Mouse (Mus musculus) kidney, postnatal 36 days (tissue): ENCODE measurements around the gene Smim12.

Source experiments
- DNase-seq, 2 experiments: peaks; one replicate each; pipeline ENCODE4 v3.0.0; 2021 to 2022; ENCODE audit warnings: mixed read lengths in 2 of 2

Gene Smim12

GRCm38 (mm10) chr4:127243552-127243951 is at the start of gene Smim12:
TSS of gene Smim12 (plus strand) at chr4:127243784.
- DNase-seq, result peak; percentile 99 to 100

- DNase-seq, result no peak
Observed at GRCm38 (mm10) chr4:127194477-127195269, 48.9 kb upstream of the Smim12 start.

- DNase-seq, result no peak
Observed at GRCm38 (mm10) chr4:127198609-127199008, 45.0 kb upstream of the Smim12 start.

- peak in 1 of 2 experiments; percentile 8 for DNase-seq
Observed at GRCm38 (mm10) chr4:127199406-127199805, 44.2 kb upstream of the Smim12 start.

- no peak for DNase-seq
Observed at GRCm38 (mm10) chr4:127200164-127200722, 43.3 kb upstream of the Smim12 start.

GRCm38 (mm10) chr4:127200769-127201617 is 42.6 kb upstream of the Smim12 start:
- DNase-seq, result no peak

- no peak for DNase-seq
Observed at GRCm38 (mm10) chr4:127203081-127203480, 40.5 kb upstream of the Smim12 start.

- DNase-seq, result no peak
Observed at GRCm38 (mm10) chr4:127211318-127211717, 32.3 kb upstream of the Smim12 start.

- no peak for DNase-seq
Observed at GRCm38 (mm10) chr4:127214510-127214909, 29.1 kb upstream of the Smim12 start.

- peak; percentile 9 to 52 for DNase-seq
Observed at GRCm38 (mm10) chr4:127215103-127215502, 28.5 kb upstream of the Smim12 start.

GRCm38 (mm10) chr4:127215799-127216198 is 27.8 kb upstream of the Smim12 start:
- DNase-seq, result no peak

- no peak for DNase-seq
Observed at GRCm38 (mm10) chr4:127216251-127216651, 27.3 kb upstream of the Smim12 start.

GRCm38 (mm10) chr4:127217048-127217447 is 26.5 kb upstream of the Smim12 start:
- DNase-seq, result no peak

- no peak for DNase-seq
Observed at GRCm38 (mm10) chr4:127223291-127223690, 20.3 kb upstream of the Smim12 start.

GRCm38 (mm10) chr4:127223755-127224154 is 19.8 kb upstream of the Smim12 start:
- no peak for DNase-seq

- no peak for DNase-seq
Observed at GRCm38 (mm10) chr4:127224444-127225100, 19.0 kb upstream of the Smim12 start.

- no peak for DNase-seq
Observed at GRCm38 (mm10) chr4:127226067-127226466, 17.5 kb upstream of the Smim12 start.

GRCm38 (mm10) chr4:127227051-127227673 is 16.4 kb upstream of the Smim12 start:
- DNase-seq, result no peak

GRCm38 (mm10) chr4:127232028-127232427 is 11.6 kb upstream of the Smim12 start:
- no peak for DNase-seq

GRCm38 (mm10) chr4:127232551-127232950 is 11.0 kb upstream of the Smim12 start:
- no peak for DNase-seq

GRCm38 (mm10) chr4:127233416-127234125 is 10.0 kb upstream of the Smim12 start:
- DNase-seq, result no peak
